Mouse (Mus musculus) gastrocnemius, postnatal 4 days (tissue): ENCODE results near the gene Ptcd2. TPM values are rescaled to one million over a fixed set of nuclear protein-coding genes. Genes with fewer than 3 reads are reported as not detected.
A peak's percentile ranks its signal among the peaks of the same experiment; 100 is the strongest.
"Not testable (repeated sequence)": the region's sequence is repeated elsewhere in the genome, so short reads cannot be mapped to it uniquely, and the experiment has no call there.

Experiments
- DNase-seq, 2 experiments: peaks; one replicate each; pipeline ENCODE4 v3.0.0; 2021 to 2022; ENCODE audit warnings: low spot score in 2 of 2, mixed read lengths in 2 of 2
- total RNA-seq, 2 experiments: library from RNA; stranded (reverse); gene quantifications; 2 replicates each; pipeline ENCODE4 v1.2.3; 2021

Ptcd2 gene
- total RNA-seq, 2 experiments from 2014 or later: 26.9 to 31.2 TPM

DNA sequence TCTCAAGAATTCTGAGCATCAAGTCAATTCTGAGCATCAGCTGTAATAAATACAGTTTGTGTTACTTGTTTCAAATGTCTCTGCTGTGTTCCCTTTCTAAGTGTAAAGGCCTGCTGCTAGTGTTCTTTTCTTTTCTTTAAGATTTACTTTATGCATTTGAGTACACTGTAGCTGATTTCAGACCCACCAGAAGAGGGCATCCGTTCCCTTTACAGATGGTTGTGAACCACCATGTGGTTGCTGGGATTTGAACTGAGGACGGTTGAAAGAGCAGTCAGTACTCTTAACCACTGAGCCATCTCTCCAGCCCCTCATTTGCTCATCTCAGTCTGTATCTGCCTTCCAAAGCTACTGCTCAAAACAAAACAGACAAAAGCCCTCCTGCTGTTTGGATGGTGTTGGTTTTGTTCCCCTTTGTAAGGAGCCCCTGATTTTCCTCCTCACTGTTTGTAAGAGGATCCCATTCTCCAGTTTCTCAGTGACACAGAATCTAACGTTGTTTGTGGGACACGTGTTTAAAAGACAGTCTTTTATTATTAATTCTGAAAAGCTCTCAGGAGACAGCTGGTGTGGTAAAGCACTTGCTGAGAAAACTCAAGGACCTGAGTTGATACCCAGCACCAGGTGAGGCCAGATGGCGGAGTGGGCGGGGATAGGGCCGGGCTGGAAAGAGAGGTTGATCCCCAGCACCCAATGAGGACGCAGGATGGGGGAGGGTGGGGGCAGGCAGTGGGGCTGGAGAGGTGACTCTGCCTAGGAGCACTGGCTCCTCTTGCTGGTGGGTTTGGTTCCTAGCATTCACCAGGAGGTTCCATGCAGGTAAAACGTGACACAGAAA lies 12.1 kb upstream of the Ptcd2 start:
- no peak for DNase-seq

DNA sequence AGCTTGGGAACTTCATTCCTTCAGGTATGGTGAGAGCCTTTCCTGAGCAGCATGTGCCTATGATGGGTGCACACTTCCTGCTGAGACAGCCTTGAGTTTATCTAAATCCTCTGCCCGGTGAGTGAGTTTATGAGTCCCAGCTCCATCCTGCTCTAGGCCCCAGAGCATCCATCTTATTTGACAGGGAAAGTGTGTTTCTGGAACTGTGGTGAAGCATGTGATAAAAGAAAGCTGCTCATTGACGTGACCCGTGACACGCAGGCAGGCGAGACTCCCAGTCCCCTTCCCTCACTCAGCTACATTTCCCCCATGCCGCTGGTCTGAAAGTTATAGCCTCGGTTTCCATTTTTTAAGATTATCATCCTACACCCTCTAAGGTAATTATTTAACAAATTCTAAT lies 11.4 kb upstream of the Ptcd2 start:
- no peak for DNase-seq

DNA sequence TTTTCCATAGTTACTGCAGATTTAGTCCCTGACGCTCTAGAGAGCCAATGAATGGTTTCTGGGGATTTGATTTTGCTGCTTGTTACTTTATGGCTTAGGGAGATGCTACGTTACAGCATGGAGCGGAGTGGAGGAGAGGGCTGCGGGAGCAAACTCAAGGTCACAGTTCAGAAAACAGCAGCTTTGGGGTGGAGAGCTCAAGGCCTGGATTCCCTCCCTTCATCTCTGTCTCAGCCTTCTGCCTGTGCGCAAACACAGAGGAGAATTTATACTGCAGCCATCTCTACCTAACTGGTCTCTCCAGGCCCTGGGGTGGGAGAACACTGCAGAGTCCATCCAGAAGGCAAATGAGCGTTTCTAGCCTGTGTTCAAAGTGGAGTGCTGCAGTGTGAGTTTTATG lies 10.6 kb upstream of the Ptcd2 start:
- no peak for DNase-seq

DNA sequence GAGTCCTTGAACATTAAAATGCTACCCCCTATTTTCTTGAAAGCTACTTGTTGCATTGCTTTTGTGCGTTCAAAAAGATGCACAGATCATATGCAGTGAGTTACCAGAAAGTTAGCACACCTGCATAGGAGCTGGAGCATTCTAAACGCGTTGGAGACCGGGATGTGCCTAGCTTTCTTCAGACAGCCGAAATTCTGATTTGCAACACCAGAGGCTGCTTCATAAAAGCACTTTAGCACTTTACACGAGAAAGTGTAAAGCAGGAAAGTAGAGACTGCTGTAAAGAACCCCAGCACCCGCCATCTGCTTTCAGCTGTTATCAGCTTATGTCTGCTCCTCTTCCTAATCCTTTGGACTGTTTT lies 9.0 kb upstream of the Ptcd2 start:
- no peak for DNase-seq

DNA sequence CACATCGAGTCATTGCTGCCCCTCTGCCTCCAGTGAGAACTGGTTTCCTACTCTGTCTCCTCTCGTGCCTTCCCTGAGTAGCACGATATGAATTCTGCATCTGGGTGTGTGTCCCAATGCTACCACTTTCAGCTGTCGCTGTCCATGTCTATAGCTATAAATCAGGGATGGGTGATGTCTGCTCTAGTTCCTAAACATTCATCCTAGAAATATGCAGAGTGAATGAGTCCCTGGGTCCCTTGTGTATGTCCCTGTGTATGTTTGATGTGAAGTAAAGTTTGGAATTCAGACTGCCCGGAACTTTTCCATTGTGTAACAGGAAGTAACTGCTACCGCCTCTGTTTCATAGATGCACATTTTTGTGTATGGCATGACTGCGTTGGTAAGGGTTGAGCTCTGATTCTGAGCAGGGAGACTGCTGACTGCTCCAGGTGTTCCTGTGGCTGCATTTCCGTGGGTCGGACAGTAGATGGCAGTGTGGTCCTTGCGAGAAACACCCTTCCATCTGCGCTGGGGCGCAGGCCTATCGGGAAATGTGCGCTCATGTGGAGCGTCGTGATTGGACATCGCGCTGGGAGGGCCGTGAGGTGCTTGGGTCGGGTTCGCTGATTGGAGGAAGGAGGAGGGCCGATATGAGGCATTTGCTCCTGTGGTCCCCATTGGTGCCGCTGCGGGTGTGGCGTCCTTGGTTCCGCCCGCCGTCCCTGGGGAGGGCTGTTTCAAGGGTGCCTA lies 8.4 kb upstream of the Ptcd2 start:
- peak; percentile 80 to 90 for DNase-seq

DNA sequence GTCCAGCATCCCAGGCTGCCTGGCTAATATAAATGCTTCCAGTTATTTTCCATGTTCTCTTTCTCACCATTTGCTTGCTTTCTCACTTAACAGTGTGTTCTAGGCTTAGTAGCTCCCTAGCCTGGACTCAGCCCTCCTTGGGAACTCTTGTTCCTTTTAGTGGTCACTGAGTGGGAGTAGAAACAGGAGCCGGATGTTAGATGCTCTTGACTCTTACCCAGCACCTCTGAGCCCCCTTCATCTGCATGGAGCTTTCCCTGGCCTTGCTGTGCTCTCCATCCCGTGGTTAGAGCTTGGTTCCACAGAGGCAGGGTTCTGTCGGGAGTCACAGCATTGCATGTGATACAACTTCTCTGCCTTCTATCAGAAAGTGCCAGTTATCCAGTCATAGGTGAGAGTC lies 7.1 kb upstream of the Ptcd2 start:
- no peak for DNase-seq

DNA sequence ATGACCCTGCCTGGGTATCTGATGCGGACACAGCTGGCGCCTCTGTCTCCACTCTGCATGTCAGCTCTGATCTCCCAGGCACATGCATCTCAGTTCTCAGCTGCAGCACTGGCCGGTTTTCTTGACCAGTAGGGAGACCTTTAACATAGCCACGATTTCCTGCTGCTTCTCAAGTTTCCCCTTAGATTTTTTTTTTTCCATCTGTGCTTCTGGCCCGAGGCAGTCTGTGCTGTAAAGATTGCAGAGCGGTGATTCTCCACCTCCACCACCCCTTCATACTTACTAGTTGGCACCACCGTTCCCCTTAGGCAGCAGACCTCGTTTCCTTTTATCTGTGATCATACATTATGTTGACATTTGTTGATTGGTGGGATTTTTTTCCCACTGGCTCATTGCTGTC lies 6.7 kb upstream of the Ptcd2 start:
- no peak for DNase-seq

DNA sequence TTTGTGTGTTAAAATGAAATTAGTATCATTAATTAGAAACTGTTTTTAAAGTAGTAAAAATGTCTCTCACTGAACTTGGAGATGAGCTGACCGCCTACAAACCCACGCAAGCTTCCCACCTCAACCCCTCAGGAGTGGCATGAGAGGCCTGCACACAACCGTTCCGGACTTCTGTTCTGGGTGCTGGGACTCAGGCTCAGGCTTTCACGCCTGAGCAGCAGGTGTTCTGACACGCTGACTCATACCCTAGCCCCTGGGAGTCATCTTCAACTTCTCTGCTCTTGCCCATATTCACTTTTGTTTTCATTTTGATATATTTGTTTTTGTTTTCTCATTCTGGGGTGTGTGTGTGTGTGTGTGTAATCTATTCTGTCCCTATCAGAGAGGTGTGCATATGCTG lies 5.5 kb upstream of the Ptcd2 start:
- DNase-seq: no peak

DNA sequence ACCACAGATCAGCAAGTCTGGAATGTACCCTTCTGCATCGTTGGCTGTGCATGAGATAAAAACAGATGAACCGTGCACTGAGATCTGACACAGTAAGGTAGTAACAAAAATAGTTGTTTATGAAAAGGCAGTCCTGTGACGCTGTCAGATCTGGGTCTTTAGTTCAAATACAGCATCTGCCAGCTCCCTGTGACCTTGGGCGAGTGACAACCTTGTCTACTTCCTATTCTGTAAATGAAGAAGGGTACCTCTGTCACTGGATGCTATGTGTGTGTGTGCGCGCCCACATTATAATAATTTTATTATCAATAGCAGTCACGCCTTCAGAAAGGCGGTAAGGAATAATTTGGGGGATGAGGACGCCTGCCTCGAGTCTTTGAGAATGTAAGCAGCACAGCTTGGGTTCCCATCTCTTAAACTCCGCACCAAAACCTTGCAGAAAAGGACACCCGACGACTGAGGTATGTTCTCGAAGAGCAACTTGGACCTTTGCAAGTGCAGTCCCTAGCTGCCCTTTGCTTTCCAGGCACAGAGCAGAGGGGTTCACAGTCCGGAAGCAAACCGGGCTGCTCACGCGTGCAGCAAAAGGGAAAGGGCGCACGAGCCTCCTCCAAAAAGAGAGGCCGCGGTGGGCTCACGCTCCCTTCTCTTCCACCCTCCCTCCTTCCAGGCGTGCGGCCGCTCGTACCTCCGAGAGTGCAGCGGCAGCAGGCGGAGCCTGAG lies 468 bp downstream of the Ptcd2 start:
- no peak for DNase-seq

DNA sequence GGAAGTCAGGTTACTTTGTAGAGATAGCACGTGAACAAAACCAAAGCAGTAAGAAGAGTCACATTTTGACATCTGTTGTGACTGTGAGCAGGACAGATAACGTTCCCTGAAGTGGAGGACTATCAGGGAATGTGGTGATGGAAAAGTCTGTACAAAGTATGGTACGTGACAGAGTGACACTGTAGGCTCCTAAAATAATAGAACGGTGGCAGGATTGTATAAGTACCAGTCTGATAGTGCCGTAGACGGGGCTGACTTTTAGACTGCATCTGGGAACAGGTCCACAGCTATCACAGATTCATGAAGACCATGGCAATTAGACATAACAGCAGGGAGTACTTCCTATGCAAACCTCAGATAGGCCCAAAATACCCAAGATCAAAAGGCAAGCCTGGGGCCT lies 3.0 kb downstream of the Ptcd2 start:
- DNase-seq: no peak

DNA sequence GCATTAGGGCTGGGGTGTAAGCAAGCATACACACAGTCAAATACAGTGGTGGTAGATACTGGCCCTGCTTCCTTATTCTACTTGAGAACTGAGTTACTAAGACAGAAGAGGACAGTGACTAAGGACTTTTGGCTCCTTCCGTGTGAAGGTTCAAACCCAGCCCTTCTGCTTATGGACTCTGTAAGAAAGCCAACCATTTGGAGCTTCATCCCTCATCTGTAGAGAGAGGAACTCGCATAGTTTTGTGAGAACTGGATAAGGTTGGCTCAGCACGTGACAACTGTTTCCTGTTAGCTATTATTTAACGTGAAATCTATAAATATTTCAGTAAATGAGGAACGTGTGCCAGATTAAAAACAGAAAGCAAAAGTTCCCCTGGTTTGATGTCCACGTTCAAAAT lies 7.0 kb downstream of the Ptcd2 start:
- no peak for DNase-seq

DNA sequence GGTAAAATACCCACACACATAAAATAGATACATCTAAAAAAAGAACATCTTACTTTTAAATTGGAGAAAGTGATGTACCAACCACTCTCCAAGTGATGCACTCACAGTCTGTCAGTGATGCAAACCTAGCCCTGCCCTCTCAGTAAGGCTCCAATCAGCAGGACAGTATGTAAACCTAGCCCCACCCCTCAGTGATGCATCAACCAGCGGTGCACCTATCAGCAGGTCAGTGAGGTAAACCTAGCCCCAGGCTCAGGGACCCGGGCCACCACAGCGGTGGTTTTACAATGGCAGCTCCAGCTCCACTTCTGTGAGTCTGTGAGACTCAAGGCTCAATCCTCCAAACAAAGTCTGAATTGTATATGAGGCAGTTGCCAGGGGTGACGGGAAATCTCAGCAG lies 13.2 kb downstream of the Ptcd2 start:
- no peak for DNase-seq

DNA sequence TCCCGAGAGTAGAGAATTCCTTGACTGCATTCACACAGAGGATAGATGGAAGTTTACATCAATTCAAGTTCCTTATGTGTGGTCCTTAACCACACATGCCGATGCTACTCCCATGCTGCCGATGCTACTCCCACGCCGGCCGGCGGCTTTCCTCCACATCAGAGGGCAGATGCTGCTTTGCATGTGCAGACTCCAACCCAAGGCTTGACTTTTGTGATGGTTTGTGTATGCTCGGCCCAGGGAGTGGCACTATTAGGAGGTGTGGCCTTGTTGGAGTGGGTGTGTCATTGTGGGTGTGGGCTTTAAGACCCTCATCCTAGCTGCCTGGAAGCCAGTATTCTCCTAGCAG lies 20.2 kb downstream of the Ptcd2 start:
- not testable (repeated sequence) for DNase-seq

DNA sequence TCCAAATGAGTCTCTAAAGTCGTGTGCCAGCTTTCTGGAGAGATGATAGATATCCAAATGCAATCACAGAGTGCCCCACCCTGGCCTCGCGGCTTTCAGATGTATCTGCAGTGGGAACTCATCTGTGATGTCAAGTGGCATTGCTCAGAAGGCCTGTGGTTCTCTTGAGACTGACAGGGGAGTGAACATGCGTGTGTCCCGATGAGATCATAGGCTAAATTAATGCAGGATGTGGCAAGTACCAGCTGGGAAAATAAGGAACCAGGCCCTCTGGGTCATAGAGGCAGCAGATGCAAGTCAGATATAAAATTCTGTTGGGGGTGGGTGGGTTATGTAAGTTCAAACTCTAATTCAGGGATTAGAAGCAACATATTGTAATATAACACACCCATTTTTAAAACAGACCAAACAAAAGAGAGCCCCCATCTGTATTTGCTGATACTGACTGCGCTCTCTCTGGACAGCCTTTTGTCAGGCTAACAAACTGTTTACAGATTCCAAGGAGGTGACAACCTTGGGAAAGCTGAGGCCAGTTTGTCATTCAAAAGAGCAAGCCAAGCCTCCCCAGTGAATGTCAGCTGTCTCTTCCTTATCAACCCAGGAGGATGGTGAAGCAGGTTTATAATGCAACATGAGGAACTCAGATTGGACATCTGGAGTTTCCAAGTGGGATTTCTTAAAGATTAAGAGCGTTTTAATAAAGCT lies 20.7 kb downstream of the Ptcd2 start:
- no peak for DNase-seq

DNA sequence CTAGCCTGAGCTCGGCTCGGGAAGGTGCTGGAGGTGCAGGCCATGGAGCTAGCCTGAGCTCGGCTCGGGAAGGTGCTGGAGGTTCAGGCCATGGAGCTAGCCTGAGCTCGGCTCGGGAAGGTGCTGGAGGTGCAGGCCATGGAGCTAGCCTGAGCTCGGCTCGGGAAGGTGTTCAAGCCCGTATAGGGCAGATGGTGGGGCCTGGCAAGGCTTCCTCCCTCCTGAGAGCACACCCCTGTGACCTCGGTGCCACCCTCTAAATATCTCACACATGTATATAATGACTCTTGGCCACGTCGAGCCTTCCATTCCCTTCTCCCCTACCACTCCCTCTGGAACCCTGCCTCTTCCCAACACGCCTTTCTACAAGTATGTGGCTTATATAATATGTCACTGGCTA lies 21.6 kb downstream of the Ptcd2 start:
- DNase-seq: not testable (repeated sequence)

DNA sequence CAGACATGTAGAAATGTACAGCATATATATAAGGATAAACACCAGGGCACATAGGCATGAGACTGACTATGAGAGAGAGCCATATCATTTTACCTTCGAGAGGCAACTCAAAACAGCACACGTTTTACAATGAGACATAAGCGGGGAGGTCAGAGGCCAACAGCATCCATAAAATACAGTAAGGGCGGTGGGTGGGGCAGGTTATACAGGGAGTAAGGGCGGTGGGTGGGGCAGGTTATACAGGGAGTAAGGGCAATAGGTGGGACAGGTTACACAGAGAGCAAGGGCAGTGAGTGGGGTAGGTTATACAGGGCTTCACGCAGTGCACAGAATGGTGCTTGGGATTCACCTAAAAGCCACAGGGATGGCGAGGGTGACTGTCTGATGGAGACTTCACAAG lies 24.1 kb downstream of the Ptcd2 start:
- DNase-seq: no peak

DNA sequence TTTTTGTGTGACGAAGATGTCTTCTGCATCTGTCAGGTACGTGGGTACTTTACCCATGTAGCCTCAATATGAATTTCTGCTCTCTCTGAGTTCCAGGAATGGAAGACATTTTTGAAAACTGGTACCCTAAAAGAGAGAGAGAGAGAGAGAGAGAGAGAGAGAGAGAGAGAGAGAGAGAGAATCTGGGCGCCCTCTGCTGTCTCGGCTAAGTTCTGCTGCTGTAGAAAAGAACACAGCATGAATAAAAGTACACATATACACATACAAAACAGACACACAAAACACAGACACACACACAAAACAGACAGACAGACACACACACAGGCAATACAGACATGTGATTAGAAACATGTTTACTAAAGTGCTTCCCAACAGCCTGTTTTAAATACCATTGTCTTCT lies 27.4 kb downstream of the Ptcd2 start:
- DNase-seq: peak in 1 of 2 experiments; percentile 56

DNA sequence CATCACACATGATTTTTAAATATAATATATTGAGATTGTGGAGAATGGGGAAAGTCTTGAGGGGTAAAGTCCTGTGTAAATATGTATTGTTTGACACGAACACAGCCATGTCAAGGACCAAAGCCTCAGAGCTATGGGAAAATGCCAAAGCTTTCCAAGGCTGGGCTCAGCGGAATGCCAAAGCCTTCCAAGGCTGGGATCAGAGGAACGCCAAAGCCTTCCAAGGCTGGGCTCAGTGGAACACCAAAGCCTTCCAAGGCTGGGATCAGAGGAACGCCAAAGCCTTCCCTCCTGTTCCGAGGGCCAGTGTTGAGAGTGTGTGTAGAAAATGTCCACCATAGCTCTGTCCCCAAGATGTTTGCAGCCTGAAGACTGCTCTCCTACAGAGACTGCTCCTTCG lies 28.1 kb downstream of the Ptcd2 start:
- DNase-seq: no peak

DNA sequence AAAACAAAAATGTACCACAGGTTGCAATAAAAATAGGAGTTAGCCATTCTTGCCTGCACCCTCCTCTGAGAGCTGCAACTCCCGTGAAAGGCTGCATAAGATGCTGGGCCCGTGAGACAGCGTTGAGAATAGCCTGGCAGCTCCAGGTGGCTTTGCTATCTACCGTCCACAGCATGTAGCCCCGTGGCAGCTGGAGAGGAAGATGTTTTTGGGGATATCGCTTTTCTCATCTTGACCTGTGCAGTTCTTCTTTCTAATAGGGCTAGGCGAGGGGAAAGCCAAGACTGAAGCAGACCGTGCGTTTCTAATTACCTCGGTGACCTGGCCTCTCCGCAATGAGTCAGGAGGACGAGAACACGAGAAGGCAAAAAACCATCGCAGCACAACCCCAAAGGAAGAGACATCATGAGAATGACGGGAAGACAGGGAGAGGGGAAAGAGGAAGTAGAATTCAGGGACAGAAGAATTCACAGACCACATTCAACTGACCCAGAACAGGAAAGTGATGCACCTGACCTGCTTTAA lies 29.8 kb downstream of the Ptcd2 start:
- no peak for DNase-seq

DNA sequence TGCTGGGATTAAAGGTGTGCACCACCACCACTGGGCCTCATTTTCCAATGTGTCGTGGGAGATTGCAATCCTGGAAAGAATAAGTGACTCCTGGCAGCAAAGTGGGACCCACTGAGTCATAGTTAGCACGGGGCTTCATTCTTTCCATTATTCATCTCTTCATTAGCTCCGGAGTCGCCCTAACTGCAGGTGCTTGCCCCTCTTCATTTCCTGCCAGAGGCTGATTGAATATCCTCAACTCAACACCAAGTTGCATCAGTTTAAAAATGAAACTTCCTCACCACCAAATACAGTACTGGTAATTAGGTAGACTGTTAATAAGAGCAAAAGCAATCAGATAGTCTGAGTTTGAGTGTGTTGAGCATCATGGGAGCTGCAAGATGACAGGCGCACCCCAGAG lies 30.4 kb downstream of the Ptcd2 start:
- no peak for DNase-seq

DNA sequence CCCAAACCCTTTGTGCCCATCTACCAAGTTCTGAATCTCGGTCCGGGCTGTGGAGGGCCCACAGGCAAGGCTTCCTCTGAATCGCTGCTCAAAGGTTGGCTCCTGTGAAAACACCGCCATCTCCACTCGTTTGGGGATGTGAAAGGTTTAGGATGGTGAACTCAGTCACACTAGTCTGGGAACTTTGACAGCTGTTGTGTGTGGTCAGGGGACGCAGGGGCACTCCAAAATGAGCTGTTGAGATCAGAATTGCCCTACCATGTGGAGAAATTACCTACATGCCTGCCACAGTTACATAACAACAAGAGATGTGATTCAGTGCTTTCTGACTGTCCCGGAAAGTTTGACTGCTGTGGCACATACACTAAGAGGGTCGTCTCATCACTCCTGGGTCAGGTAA lies 36.1 kb downstream of the Ptcd2 start:
- DNase-seq: no peak
